Mouse (Mus musculus): ENCODE results near the gene Bicdl1. TPM values are rescaled to one million over a fixed set of nuclear protein-coding genes. Genes with fewer than 3 reads are reported as not detected.

Bicdl1 gene
- polyA plus RNA-seq (2017; shearing (Covaris generic)) = 79.9 TPM

GRCm38 (mm10) chr5:115731001-115731731, at the start of gene Bicdl1:
TSS of gene Bicdl1 (minus strand) at chr5:115731621.

GRCm38 (mm10) chr5:115631505-115632357, 99.7 kb downstream of the Bicdl1 start, which contains the start of gene Rab35:
TSS of gene Rab35 (plus strand) at chr5:115631908.

Other genes with a start within 250 kb of the Bicdl1 start
- gene Sirt4, start 246.9 kb downstream of the Bicdl1 start, polyA plus RNA-seq (2017; shearing (Covaris generic)) = 9.6 TPM
- gene Pxn, start 224.9 kb downstream of the Bicdl1 start, polyA plus RNA-seq (2017; shearing (Covaris generic)) = 69.9 TPM
- 2,659 TPM for gene Rplp0, start 172.2 kb downstream of the Bicdl1 start, polyA plus RNA-seq (2017; shearing (Covaris generic))
- gene Gcn1l1, start 166.4 kb downstream of the Bicdl1 start, polyA plus RNA-seq (2017; shearing (Covaris generic)) = 70.9 TPM
- 18.5 TPM for gene Rab35, start 99.7 kb downstream of the Bicdl1 start, polyA plus RNA-seq (2017; shearing (Covaris generic))
- gene Cit, start 113.7 kb upstream of the Bicdl1 start, polyA plus RNA-seq (2017; shearing (Covaris generic)) = 1.4 TPM

Data from naive thymus-derived CD4-positive, alpha-beta T cell, adult 5 months (primary cell).